Mouse (Mus musculus) bone marrow macrophage, adult 2 months (primary cell): ENCODE results near the gene Ttll12.

Experiments
- CTCF ChIP-seq: IDR thresholded peaks from 2 replicates; pipeline ENCODE4 v1.5.1; 2012; ENCODE audit warnings: low read depth, mild to moderate bottlenecking, low read length, moderate library complexity
- POLR2A ChIP-seq: IDR thresholded peaks from 2 replicates; pipeline ENCODE4 v1.6.1; 2012; ENCODE audit warnings: mild to moderate bottlenecking, low read depth, low read length, borderline replicate concordance

- TF ChIP-seq POLR2A (no peak), CTCF (no peak)
Measured at GRCm38 (mm10) chr15:83530688-83531087, 64.3 kb downstream of the Ttll12 start.
